Mouse (Mus musculus) liver, postnatal 0 days (tissue): ENCODE measurements around the gene Ints14.

Source experiments
- CTCF ChIP-seq: sonication (generic); IDR thresholded peaks from 2 replicates; pipeline ENCODE4 v1.5.1; 2016; ENCODE audit warnings: antibody characterized with exemption, low read depth
- EP300 ChIP-seq: IDR thresholded peaks from 2 replicates; pipeline ENCODE4 v1.6.1; 2016; ENCODE audit warnings: antibody characterized with exemption, low read depth, mild to moderate bottlenecking

DNA sequence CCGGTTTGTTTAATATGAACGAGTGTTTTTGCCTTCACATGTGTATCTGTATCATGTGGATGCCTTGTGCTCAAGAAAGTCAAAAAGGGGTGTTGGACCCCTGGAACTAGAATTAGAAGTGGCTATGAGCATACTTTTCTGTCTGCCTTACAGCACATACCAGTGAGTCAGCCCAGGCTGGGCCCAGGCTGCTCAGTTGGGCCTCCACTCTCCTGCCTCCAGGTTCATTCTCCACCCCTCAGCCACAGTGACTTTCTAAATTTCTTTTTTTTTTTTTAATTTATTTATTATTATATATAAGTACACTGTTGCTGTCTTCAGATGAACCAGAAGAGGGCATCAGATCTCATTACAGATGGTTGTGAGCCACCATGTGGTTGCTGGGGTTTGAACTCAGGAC is 20.9 kb upstream of the Ints14 start:
- 0 out of 2 replicates have a peak, but pooled peaks have one; percentile 19 for TF ChIP-seq CTCF
- TF ChIP-seq EP300 = no peak
